14 mouse cellular contexts compared by ENCODE assay signal in the genomic region with DNA sequence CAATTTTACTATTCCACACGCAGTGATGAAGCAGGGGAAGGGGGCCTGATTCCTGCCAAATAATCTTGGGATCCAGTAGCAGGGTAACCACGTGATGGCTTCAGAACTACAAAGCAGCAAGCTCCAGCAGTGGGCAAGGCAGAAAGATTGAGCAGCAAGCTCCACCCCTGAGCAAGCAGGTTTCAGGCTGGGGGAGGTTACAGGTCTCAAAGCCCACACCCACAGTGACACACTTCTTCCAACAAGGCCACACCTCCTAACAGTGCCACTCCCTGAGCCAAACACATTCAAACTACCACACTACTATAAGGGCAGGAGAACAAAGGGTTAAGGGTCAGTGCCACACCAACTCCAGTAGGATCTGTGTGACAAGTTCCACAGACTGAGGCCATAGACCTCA. TPM values are rescaled to one million over a fixed set of nuclear protein-coding genes. Genes with fewer than 3 reads are reported as not detected.
DNase-seq lines count a peak whose midpoint lies in the region; ATAC-seq and TF ChIP-seq lines count a peak whose summit lies in the region.
"Had no signal": no experiment of that assay in that cellular context is flagged by ENCODE, and none has a peak within 500 bp of the region (broad histone marks: within the 10 kb centered on the region; RNA-seq: fewer than 3 reads in every experiment).

No protein-coding gene starts in this region.

- H3K27me3 ChIP-seq in heart, embryonic 12.5 days (replicated peaks) = 0 out of 2 replicates have a peak, but pooled peaks cover 3% of the 10 kb centered on the region
- no peaks in the 10 kb centered on the region for H3K27me3 ChIP-seq in intestine, embryonic 15.5 days (replicated peaks)
- H3K27me3 ChIP-seq in myocyte (ENCODE audit: control insufficient read depth, insufficient read depth, insufficient read length) = no peaks in the 10 kb centered on the region
- no peaks in the 10 kb centered on the region for H3K27me3 ChIP-seq in midbrain, embryonic 15.5 days (replicated peaks)
- H3K27me3 ChIP-seq: limb, embryonic 12.5 days had no signal

- H3K4me3 ChIP-seq in heart, embryonic 12.5 days = no peak overlapping the region
- H3K4me3 ChIP-seq in intestine, embryonic 15.5 days (replicated peaks) = no peak overlapping the region
- H3K4me3 ChIP-seq in myocyte = no peak overlapping the region
- H3K4me3 ChIP-seq in midbrain, embryonic 15.5 days = no peak overlapping the region
- H3K4me3 ChIP-seq: limb, embryonic 12.5 days had no signal

- no peaks in the 10 kb centered on the region for H3K9me3 ChIP-seq in heart, embryonic 12.5 days (replicated peaks)
- no peaks in the 10 kb centered on the region for H3K9me3 ChIP-seq in intestine, embryonic 15.5 days
- H3K9me3 ChIP-seq in midbrain, embryonic 15.5 days = no peaks in the 10 kb centered on the region
- H3K9me3 ChIP-seq: limb, embryonic 12.5 days had no signal

- no peak overlapping the region for H3K27ac ChIP-seq in heart, embryonic 12.5 days (ENCODE audit: poor library complexity, severe bottlenecking)
- H3K27ac ChIP-seq in intestine, embryonic 15.5 days = no peak overlapping the region
- no peak overlapping the region for H3K27ac ChIP-seq in midbrain, embryonic 15.5 days
- H3K27ac ChIP-seq: limb, embryonic 12.5 days had no signal

- DNase-seq in heart, adult 11 months = no peak
- peak; percentile 95 for DNase-seq in ES-CJ7 (ENCODE audit: low read depth, low spot score)
- no peak for DNase-seq in MN1 (ENCODE audit: low spot score)
- no peak for DNase-seq in thymus, postnatal 36 days
- DNase-seq: adrenal gland, adult 2 months; gastrocnemius, postnatal 10 days; heart, postnatal 36 days; kidney, adult 9 months; retina, postnatal 1 day had no signal

- H3K79me2 ChIP-seq in myocyte (ENCODE audit: control insufficient read depth, insufficient read depth) = no peaks in the 10 kb centered on the region

- 0 out of 2 replicates have a peak, but pooled peaks have one; percentile 30 for ATAC-seq in heart, embryonic 12.5 days (ENCODE audit: insufficient number of reproducible peaks, low FRiP score)
- ATAC-seq in intestine, embryonic 15.5 days = peak; percentile 86
- no peak for ATAC-seq in midbrain, embryonic 15.5 days (replicated peaks)

- no peak overlapping the region for H3K9ac ChIP-seq in heart, embryonic 12.5 days
- H3K9ac ChIP-seq in intestine, embryonic 15.5 days = no peak overlapping the region
- no peak overlapping the region for H3K9ac ChIP-seq in midbrain, embryonic 15.5 days
- H3K9ac ChIP-seq: limb, embryonic 12.5 days had no signal

- 40% methylated on average over 2 of the region's 2 CpGs for WGBS in heart, embryonic 12.5 days
- 27% methylated on average over 2 of the region's 2 CpGs for WGBS in intestine, embryonic 15.5 days
- WGBS in midbrain, embryonic 15.5 days = 38% methylated on average over 2 of the region's 2 CpGs

- TF ChIP-seq POLR2A in myocyte (IDR thresholded peaks at IDR 0.05; ENCODE audit: insufficient read length, low read depth) = no peak

- H3K36me3 ChIP-seq in heart, embryonic 12.5 days = peaks cover under 1% of the 10 kb centered on the region
- H3K36me3 ChIP-seq in intestine, embryonic 15.5 days = no peaks in the 10 kb centered on the region
- no peaks in the 10 kb centered on the region for H3K36me3 ChIP-seq in myocyte (ENCODE audit: control insufficient read depth, insufficient read depth)
- H3K36me3 ChIP-seq in midbrain, embryonic 15.5 days (replicated peaks) = peaks cover 8% of the 10 kb centered on the region; the same call in 1 of the 2 replicates

- H3ac ChIP-seq in myocyte (ENCODE audit: control insufficient read depth, insufficient read length) = no peak overlapping the region

- H3K4me2 ChIP-seq in heart, embryonic 12.5 days = no peak overlapping the region
- no peak overlapping the region for H3K4me2 ChIP-seq in intestine, embryonic 15.5 days (replicated peaks)
- no peak overlapping the region for H3K4me2 ChIP-seq in myocyte (ENCODE audit: low read depth)
- no peak overlapping the region for H3K4me2 ChIP-seq in midbrain, embryonic 15.5 days
- H3K4me2 ChIP-seq: limb, embryonic 12.5 days had no signal

- peaks cover 3% of the 10 kb centered on the region; the same call in 1 of the 2 replicates for H3K4me1 ChIP-seq in heart, embryonic 12.5 days (replicated peaks)
- H3K4me1 ChIP-seq in intestine, embryonic 15.5 days (replicated peaks) = peaks cover 4% of the 10 kb centered on the region; the same call in 1 of the 2 replicates
- no peaks in the 10 kb centered on the region for H3K4me1 ChIP-seq in midbrain, embryonic 15.5 days
- H3K4me1 ChIP-seq: limb, embryonic 12.5 days had no signal

TF ChIP-seq in myocyte, 11 proteins besides CTCF, POLR2A, EP300 and RAD21:
- TF ChIP-seq USF1 (IDR thresholded peaks at IDR 0.05; ENCODE audit: low read depth) = peak; percentile 41
- no peak for TF ChIP-seq CEBPB (IDR thresholded peaks at IDR 0.05; ENCODE audit: insufficient read depth, poor library complexity, severe bottlenecking)

RNA-seq across cellular contexts. Expression of a gene that starts 9.6 kb away (rescaled TPM):
- polyA plus RNA-seq in heart, embryonic 12.5 days (2016; fragmentation: Nextera tagmentation; extraction: Ambion mirVana) = 14.7 and 15.2 TPM in 2 replicates
- polyA plus RNA-seq in intestine, embryonic 15.5 days (2015; fragmentation: Nextera tagmentation; extraction: Ambion mirVana) = 22.3 and 26.0 TPM in 2 replicates
- 17.0 TPM for polyA plus RNA-seq in myocyte (2012; fragmentation: generic; extraction: Trizol)
- 7.6 and 11.8 TPM in 2 replicates for polyA plus RNA-seq in midbrain, embryonic 15.5 days (2015; fragmentation: Nextera tagmentation; extraction: Ambion mirVana)

RNA-seq across cellular contexts. Expression of a gene that starts 17.5 kb away (rescaled TPM):
- 62.0 and 62.3 TPM in 2 replicates for polyA plus RNA-seq in heart, embryonic 12.5 days (2016; fragmentation: Nextera tagmentation; extraction: Ambion mirVana)
- 83.2 and 101 TPM in 2 replicates for polyA plus RNA-seq in intestine, embryonic 15.5 days (2015; fragmentation: Nextera tagmentation; extraction: Ambion mirVana)
- 59.8 TPM for polyA plus RNA-seq in myocyte (2012; fragmentation: generic; extraction: Trizol)
- polyA plus RNA-seq in midbrain, embryonic 15.5 days (2015; fragmentation: Nextera tagmentation; extraction: Ambion mirVana) = 104 and 105 TPM in 2 replicates

RNA-seq across cellular contexts. Expression of a gene that starts 19.0 kb away (rescaled TPM):
- polyA plus RNA-seq in heart, embryonic 12.5 days (2016; fragmentation: Nextera tagmentation; extraction: Ambion mirVana) = 328 and 343 TPM in 2 replicates
- 543 and 576 TPM in 2 replicates for polyA plus RNA-seq in intestine, embryonic 15.5 days (2015; fragmentation: Nextera tagmentation; extraction: Ambion mirVana)
- 365 TPM for polyA plus RNA-seq in myocyte (2012; fragmentation: generic; extraction: Trizol)
- 331 and 355 TPM in 2 replicates for polyA plus RNA-seq in midbrain, embryonic 15.5 days (2015; fragmentation: Nextera tagmentation; extraction: Ambion mirVana)

RNA-seq across cellular contexts. Expression of a gene that starts 23.3 kb away (rescaled TPM):
- polyA plus RNA-seq in heart, embryonic 12.5 days (2016; fragmentation: Nextera tagmentation; extraction: Ambion mirVana) = 105 and 106 TPM in 2 replicates
- 121 and 128 TPM in 2 replicates for polyA plus RNA-seq in intestine, embryonic 15.5 days (2015; fragmentation: Nextera tagmentation; extraction: Ambion mirVana)
- 84.7 TPM for polyA plus RNA-seq in myocyte (2012; fragmentation: generic; extraction: Trizol)
- 57.1 and 57.5 TPM in 2 replicates for polyA plus RNA-seq in midbrain, embryonic 15.5 days (2015; fragmentation: Nextera tagmentation; extraction: Ambion mirVana)

RNA-seq across cellular contexts. Expression of a gene that starts 30.3 kb away (rescaled TPM):
- 0.42 and 0.52 TPM in 2 replicates for polyA plus RNA-seq in heart, embryonic 12.5 days (2016; fragmentation: Nextera tagmentation; extraction: Ambion mirVana)
- polyA plus RNA-seq in intestine, embryonic 15.5 days (2015; fragmentation: Nextera tagmentation; extraction: Ambion mirVana) = 0.85 and 1.2 TPM in 2 replicates
- polyA plus RNA-seq in myocyte (2012; fragmentation: generic; extraction: Trizol) = 2.3 TPM
- 0.34 and 0.52 TPM in 2 replicates for polyA plus RNA-seq in midbrain, embryonic 15.5 days (2015; fragmentation: Nextera tagmentation; extraction: Ambion mirVana)
